Mouse (Mus musculus): ENCODE results near the gene Gpc6. TPM values are rescaled to one million over a fixed set of nuclear protein-coding genes. Genes with fewer than 3 reads are reported as not detected.

Gene Gpc6
- total RNA-seq, 2 experiments from 2014 or later: 33.7 to 39.6 TPM

DNA sequence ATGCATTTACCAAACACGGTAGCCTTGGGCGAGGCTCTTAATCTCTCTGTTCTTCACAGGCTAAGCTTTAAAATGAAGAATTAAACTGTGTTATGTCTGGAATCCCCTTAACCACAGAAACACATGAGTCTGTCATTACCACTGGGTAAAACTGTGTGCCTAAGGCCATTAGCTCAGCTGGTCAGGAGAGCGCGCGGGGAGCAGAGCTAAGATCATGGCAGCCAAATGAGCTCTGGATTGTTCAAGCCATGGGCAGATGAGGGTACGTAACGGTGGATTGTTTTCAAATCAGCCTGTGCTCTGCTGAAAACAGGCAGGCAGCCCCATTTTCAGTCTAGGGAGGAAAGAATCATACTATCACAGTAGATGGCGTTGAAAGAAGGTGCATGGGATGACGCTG lies 859.8 kb downstream of the Gpc6 start:
- DNase-seq (ENCODE audit: low spot score in 2 of 2): no peak

DNA sequence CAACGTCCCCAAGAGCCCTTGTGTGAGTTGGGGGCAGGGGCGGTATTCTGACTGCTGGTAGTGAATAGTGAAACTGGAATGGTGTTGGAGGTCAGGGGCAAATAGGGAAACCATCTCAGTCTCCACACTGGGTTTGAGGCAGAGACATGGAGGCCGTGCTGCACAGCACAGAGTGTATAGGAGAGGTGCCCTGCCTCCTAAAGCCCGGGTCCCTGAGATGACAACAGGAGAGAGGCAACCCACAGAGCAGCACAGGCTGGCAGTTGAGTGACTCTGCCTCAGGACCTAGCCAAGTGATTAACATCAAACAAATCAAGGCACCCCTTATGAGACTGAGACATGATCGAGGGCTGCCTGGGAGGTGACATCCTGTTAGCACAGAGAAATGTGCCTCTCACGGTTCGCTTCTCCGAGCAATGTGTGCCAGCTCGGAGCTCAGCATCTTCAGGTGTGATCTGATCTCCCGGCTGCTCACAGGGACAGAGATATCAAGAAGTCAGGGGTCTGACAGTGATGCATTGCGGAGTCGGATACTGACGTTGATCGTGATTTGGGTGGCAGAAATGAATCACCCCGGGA lies 860.5 kb downstream of the Gpc6 start:
- no peak for DNase-seq (ENCODE audit: low spot score in 2 of 2)

DNA sequence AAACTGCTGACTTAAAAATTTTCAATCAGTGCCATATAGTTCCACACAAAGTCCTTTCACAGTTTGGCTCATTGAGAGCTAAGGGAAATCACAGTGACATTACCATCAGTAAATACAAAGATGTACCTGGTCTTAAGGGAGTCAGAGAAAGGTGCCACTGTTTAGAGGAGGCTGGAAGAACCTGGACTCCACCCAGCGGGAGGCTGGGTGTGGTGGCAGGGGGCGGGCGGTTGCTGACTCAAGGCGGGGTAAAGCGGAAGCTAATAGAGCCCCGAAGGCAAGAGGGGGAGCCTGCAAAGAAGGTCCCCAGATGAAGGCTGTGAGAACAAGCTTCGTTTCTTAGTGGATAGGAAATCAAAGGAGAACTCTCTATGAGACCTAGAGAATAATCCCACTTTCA lies 861.5 kb downstream of the Gpc6 start:
- no peak for DNase-seq (ENCODE audit: low spot score in 2 of 2)

DNA sequence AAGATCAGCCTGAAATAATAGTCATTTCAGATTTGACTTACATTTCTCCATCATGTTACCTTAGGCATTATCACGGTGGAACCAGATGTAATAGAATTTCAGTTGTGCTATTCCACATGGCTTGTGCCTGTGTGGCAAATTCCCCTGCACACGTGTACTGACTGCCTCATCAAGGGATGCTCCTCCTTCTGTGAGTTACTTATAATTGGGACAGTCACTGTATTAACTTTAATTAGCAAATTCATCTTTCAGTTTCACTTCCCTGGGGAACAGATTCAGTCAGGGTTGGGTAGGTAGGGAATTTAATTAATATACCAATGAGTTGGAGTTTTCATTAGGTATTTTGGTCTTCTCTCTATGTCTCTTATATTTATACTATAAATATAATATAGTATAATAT lies 869.8 kb downstream of the Gpc6 start:
- no peak for DNase-seq (ENCODE audit: low spot score in 2 of 2)

DNA sequence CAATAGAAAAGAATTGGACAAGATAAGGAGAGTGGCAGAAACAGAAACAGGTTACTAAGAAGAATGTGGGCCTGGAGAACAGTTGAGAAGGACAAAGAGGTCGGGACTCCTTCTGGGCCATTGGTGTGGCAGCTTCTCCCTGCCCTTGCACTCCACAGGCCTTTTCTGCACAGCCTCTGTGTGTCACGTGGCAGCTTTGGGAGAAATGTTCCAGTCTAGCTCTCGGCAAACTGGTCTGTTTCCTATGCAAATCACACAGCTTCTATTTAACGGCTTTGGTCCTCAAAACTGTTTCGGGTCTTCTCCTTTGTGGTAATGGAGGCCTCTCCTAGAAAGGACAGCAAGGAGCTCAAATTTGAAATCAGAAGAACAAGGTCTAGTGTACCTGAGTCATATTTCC lies 871.5 kb downstream of the Gpc6 start:
- DNase-seq (ENCODE audit: low spot score in 2 of 2): no peak

DNA sequence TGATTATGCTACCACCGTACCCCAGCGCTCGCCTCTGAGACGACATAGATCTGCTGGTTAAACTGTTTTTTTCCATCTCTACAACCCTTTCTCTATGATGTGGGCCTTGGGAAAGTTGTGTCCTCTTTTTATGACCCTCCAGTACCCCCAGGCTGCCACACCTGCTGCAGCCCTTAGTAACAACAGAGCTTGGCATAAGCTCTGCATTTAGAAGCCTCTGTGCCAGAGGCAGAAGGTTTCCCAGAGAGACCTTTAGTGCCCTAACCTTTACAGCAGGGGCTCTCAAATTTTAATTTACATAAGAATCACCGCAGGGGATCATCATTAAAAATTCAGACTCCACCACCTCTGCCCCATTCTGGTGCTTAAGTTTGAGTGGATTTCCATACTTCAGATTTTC lies 875.3 kb downstream of the Gpc6 start:
- DNase-seq (ENCODE audit: low spot score in 2 of 2): no peak

DNA sequence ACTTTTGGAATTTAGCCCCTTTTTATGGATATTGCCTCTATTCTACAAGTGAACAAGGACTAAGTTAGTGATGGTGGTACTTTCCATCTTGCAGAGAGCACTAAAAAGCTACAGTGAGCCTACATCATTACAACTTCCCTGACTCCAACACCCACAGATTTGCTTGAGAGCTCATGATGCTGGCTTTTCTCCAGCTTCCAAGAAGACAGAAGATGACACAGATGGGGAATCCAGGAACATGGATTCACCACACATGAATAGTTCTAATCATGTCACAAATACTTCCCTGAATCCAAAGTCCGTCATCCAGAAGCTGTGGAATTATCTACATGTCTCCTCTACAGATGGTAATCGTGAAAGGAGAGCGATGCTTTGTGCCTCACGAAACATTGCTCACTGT lies 882.7 kb downstream of the Gpc6 start:
- DNase-seq (ENCODE audit: low spot score in 2 of 2): no peak

DNA sequence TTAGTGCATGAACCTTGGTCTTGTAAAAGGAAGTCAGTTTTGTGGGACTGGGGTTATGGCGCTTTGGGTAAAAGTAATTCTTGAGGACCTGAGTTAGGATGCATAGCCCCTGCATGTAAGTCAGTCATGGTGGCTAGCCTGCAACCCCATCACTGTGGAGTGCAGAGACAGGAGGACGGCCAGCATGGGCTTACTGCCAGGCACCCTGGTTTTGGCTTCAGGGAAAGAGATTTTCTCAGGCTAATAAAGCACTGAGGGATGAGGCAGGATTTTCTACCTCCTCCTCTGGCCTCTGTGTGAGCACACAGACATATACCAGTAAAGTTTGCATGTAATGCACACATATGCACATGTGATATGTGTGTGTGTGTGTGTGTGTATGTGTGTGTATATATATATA lies 883.2 kb downstream of the Gpc6 start:
- no peak for DNase-seq (ENCODE audit: low spot score in 2 of 2)

DNA sequence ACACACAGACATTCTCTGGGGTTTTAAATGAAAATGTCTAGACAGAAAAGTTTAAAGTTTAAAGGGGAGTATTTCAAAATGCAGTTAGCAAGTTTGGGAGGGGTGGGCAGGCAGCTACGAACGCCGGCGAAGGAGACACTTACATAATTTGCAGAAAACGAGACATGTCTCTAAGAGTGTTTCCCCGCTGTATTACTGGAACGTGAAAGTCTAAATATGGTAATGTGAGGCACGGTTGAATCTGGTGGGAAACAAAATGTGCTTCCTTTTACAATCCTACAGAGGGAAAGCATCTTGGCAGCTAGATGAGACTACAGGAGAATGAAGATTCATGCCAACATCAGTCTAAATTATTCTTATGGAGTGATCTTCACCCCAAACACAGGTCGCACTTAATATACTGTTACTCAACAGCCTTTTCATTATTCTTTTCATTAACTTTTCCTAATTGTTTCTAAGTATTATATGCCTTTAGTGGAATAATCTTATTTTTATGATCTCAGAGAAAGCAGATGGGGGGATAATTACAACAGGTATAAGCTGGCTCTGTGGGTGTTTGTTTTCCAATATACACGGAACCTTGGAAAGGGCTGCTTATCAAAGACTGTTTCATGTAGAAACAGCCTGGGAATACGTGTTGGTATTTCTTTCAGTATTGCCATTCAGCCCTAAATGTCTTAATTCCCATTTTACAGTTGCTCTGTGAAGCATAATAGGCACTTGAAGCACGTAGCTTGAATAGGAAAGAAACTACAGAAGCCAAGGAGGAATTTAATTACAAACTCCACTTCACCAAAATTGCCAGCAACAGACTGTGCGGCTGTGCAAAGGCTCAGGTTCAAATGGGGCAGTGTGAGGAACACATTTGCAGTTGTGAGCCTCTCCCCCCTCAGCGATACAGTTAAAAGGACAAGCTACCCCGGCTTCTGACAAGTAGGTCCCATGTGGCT lies 885.5 kb downstream of the Gpc6 start:
- DNase-seq (ENCODE audit: low spot score in 2 of 2): no peak

DNA sequence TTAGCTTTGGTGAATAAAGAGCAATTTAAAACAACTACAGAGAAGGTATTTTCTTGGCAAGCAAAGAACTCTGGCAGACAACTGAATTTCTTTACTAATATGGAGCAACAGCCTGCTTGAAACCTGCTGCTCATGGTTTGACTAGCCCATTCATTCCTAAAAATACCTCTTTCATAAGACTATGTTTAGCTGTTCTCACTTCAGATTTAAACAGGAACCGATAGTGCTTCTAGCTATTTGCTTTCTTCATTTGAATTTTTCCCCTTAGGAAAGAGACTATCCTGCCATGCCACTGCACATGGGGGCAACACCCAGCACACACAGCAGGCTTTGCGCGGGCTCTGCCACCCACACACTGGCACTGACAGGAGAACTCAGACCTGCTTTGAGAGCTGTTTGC lies 888.4 kb downstream of the Gpc6 start:
- no peak for DNase-seq (ENCODE audit: low spot score in 2 of 2)

DNA sequence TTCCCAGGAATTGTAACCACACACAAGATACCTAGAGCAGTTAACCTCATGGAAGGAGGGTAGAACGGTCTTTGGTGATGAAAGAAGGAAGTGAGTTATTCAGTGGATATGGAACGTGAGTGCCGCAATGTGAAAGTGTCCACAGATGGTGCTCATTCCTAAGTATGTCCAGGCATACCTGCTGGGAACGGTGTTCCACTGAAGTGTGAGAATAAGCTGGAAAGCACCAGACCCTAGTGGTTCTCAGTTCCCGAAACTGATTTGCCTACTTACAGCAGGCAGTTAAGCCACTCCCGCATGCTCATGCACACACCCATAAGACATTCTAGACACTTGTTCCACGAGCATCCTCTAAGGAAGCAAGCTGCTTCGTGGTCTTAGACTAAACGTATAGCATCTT lies 890.9 kb downstream of the Gpc6 start:
- no peak for DNase-seq (ENCODE audit: low spot score in 2 of 2)

DNA sequence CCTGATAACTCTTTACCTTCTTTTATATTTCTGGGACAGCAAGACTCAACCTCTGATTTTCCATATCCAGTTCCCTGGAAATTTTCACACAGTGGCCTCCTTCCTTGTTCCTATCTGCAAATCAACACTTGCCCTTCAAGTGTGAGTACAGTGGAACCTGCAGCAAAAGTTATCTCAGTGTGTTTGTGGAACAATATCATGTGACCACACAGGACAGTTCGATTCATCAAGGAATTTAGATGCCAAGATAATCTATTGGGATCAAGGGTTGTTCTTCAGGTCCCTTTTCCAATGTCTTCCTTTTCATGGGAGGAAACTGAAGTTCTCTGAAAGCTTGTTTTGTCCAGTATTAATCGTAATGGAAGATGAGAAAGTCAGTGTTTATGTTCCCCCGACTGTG lies 891.6 kb downstream of the Gpc6 start:
- DNase-seq (ENCODE audit: low spot score in 2 of 2): no peak

DNA sequence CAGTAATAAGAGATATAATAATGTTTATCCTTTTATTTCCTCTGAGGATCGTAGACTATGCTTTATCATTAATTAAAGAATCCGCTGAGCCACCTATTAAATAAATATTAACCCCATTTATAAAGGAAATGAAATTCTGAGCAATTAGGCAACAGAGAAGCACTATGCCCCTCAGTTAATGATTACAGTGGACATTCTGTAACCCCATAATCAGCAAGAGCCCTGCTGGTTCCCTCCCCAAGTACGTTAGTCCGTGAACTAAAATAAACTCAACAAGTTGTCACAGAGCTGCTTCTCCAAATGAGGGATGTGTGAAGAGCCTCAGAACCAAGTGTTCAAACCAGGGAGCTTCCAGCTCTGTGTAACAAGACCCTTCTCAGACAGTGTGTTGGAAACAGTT lies 892.1 kb downstream of the Gpc6 start:
- DNase-seq (ENCODE audit: low spot score in 2 of 2): no peak

DNA sequence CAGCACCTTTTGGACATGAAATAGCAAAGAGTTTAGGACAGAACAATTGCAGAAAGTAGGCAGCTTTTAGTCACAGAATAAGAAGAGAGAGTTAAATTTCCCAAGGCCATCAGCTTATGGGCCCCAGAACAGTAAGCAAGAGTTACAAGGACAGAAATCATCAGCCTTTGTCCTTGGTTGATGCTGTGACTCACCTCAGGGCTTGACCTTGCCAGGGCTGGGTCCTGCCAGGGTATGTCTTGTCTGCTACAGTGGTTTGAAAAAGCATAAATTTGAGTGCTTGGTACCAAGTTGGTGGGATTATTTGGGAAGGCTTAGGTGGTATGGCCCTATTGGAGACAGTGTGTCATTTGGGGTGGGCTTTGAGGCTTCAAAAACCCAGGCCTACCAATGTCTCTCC lies 899.4 kb downstream of the Gpc6 start:
- peak; percentile 11 to 12 for DNase-seq (ENCODE audit: low spot score in 2 of 2)

DNA sequence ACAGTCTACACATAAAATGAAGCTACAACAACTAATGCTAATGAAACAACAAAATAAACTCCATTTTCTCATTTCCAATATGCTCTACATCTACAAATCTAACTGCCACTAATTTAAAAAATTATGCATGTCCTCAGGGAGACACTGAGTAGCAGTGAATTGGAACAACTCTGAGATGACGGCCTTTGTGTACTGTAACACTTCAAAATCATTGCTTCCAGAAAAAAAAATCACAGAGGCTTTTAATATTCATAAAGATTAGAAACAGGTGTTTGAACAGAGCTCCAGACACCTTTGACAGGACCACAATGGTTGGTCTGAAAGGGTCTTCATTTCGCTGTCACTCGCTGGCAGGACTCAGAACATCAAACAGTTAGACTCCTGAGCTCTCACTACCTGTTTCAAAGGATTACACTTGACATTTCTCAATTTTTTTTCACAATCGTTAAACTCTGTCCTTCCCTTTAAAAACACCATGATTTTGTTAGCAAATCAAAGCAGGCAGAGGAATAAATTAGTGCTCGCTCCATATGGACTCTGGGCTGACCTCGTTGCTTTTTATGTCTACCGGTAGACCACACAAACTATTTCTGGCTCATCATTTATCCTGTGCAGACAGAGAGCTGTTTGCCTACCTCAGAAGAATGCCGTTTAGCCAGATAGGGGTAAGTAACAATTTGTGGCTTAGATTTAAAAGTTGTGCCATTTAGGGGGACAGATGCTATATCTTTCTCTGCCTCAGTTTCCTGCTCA lies 901.4 kb downstream of the Gpc6 start:
- no peak for DNase-seq (ENCODE audit: low spot score in 2 of 2)

DNA sequence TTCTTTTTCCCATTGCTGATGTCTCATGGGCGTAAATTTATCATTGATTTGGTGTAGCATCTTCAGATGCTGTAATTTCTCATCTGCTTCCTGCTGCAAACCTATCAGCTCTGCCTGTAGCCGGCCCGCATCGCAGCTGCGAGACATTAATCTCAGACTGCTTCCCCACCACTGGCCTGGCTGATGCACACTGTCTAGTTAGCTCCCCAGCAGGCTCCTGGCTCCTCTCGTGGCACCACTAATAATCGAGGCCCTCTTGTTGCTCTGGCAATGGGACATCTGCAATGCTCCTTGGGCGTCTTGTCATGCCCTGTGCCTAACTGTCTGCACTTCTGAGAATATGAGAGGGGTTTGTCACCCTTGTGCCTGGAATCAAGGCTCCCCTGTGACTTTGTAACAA lies 906.2 kb downstream of the Gpc6 start:
- no peak for DNase-seq (ENCODE audit: low spot score in 2 of 2)

DNA sequence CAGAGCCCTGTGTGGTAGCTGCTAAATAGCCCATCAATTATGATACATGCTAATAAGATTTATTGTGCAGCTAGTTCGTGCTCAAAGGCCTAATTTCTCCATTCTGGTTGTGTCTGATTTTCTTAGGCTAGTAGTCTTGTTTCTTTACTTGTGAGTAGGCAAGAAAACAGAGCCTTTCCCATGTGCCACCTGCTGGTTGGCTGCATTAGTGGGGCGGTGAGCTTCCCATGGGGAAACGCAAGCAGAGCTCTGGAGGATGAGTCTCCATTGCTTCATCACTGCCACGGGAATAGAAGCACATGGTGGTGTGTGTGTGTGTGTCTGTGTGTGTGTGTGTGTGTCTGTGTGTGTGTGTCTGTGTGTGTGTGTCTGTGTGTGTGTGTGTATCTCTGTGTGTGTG lies 906.6 kb downstream of the Gpc6 start:
- DNase-seq (ENCODE audit: low spot score in 2 of 2): peak in 1 of 2 experiments; percentile 15

DNA sequence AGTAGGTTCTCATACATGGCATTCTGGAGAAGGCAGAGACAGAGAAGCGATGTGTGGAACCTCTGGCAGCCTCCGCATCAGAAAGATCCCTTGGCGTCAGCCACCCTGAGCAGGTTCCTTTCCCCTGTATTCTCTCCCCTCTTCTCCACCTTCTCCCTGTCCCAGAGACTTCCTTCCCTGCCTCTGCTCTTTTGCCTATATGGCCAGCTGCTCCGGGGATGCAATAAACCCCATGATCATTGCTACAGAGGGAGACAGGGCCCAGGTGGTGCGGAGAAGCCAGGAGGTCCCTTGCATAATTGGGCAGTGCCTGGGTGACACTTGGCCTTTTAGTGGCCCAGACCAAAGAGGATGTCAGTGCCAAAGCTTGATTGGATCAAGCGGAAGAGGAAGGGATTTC lies 910.4 kb downstream of the Gpc6 start:
- no peak for DNase-seq (ENCODE audit: low spot score in 2 of 2)

DNA sequence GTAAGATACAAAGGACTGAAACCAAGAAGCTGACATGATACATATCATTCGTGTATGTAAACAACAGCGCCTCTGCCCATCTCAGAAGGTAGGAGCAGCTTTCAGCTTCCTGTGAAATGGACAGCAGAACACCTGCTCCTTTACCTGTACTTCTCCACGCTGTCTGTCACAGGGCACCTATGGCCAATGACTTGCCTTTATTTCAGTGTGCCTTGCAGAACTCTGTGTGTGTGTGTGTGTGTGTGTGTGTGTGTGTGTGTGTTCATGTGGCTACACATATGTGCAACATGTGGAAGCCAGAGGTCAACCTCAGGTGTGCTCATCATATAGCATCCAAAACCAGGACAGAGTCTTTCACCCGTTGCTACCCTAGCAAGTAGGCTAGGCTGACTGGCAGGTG lies 911.9 kb downstream of the Gpc6 start:
- DNase-seq (ENCODE audit: low spot score in 2 of 2): no peak

DNA sequence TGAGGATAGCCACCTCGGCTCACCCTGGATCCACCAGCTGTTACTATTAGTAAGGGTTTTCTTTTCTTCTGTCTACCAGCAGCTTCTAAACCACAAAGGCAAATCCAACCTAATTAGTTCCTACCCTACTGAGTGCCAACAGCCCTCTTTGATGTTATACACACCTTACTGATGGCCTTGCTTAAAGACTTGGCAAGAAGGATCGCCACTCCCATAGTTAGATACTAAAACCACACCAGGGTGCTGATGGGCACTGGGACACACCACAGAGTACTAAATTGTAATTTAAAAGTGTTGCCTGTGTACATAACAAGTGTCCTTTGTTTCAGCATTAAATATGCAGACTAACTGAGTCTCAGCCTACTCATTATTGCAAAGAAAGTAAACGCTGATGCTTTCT lies 912.6 kb downstream of the Gpc6 start:
- no peak for DNase-seq (ENCODE audit: low spot score in 2 of 2)

DNA sequence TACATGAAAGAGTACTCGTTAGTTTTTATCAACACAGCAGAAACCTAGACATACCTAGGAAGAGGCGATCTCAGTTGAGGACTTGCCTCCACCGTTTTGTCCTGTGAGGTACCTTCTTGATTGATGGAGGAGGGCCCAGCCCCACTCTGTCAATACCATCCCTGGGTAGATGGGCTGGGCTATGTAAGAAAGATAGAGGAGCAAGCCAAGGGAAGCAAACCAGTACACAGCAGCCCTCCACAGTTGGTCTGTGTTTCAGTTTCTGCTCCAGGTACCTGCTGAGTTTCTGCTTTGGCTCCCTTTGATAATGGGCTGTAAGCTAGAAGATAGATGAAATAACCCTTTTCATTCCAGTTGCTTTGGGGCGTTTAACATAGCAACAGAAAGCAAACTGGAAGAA lies 916.1 kb downstream of the Gpc6 start:
- DNase-seq (ENCODE audit: low spot score in 2 of 2): no peak
